Mouse (Mus musculus) liver, embryonic 13.5 days (tissue): ENCODE measurements around the gene Tnfrsf25. TPM values are rescaled to one million over a fixed set of nuclear protein-coding genes. Genes with fewer than 3 reads are reported as not detected.

ENCODE experiments used
- ATAC-seq: fragments of 200-750 bp; cut with Nextera tagmentation; 2 replicates; pipeline ENCODE4 v1.8.0; 2017; ENCODE audit warnings: low read depth, mild to moderate bottlenecking, moderate number of reproducible peaks, moderate library complexity
- DNase-seq: peaks from one replicate; pipeline ENCODE4 v3.0.0; 2022
- H3K27ac ChIP-seq: fragments of 300-500 bp; sonication (generic); 2 replicates; pipeline ENCODE4 v1.5.1; 2015; ENCODE audit warnings: moderate library complexity, mild to moderate bottlenecking, inconsistent platforms
- H3K27me3 ChIP-seq: fragments of 300-500 bp; sonication (generic); 2 replicates; pipeline ENCODE4 v1.6.1; 2015; ENCODE audit warnings: mild to moderate bottlenecking, inconsistent platforms
- H3K36me3 ChIP-seq: fragments of 300-500 bp; sonication (generic); 2 replicates; pipeline ENCODE4 v1.6.1; 2015; ENCODE audit warnings: mild to moderate bottlenecking, inconsistent platforms
- H3K4me1 ChIP-seq: fragments of 300-500 bp; sonication (generic); replicated peaks from 2 replicates; pipeline ENCODE4 v1.6.1; 2015; ENCODE audit warnings: inconsistent platforms
- H3K4me2 ChIP-seq: fragments of 300-500 bp; sonication (generic); 2 replicates; pipeline ENCODE4 v1.6.1; 2015; ENCODE audit warnings: inconsistent platforms, mild to moderate bottlenecking, moderate library complexity
- H3K4me3 ChIP-seq: fragments of 300-500 bp; sonication (generic); replicated peaks from 2 replicates; pipeline ENCODE4 v1.5.1; 2015; ENCODE audit warnings: mild to moderate bottlenecking, inconsistent platforms
- H3K9ac ChIP-seq: fragments of 300-500 bp; sonication (generic); 2 replicates; pipeline ENCODE4 v1.6.1; 2015; ENCODE audit warnings: mild to moderate bottlenecking, inconsistent platforms
- H3K9me3 ChIP-seq: fragments of 300-500 bp; sonication (generic); replicated peaks from 2 replicates; pipeline ENCODE4 v1.6.1; 2016; ENCODE audit warnings: inconsistent platforms
- WGBS: fragments of 180-500 bp; shearing (Covaris S2); methylation state at CpG from one replicate; pipeline ENCODE4 v1.1.7; 2015; ENCODE audit not compliant: insufficient replicate concordance; 5-methylcytosine and 5-hydroxymethylcytosine counted together
- polyA plus RNA-seq: library from polyadenylated mRNA; unstranded; fragments of >200 nt; fragmentation: Nextera tagmentation; extraction: Ambion mirVana; gene quantifications from 2 replicates; pipeline ENCODE4 v1.2.1, GENCODE M21; 2015

Tnfrsf25 gene
- polyA plus RNA-seq, 1 experiment from 2014 or later: 0.37 TPM

- 0 out of 2 replicates have a peak, but pooled peaks cover 7% of the 10 kb centered on the region for H3K36me3 ChIP-seq
- no peaks in the 10 kb centered on the region for H3K27me3 ChIP-seq
- no peak overlapping the region for H3K4me3 ChIP-seq
- no peaks in the 10 kb centered on the region for H3K9me3 ChIP-seq
- DNase-seq (no peak), ATAC-seq (no peak)
- no peak overlapping the region for H3K9ac ChIP-seq
- WGBS: 87% methylated on average over 12 of the region's 12 CpGs
- peaks cover 89% of the 10 kb centered on the region for H3K4me1 ChIP-seq
- H3K27ac ChIP-seq: peak overlapping the region; percentile 58; the same call in 1 of the 2 replicates
- no peak overlapping the region for H3K4me2 ChIP-seq
These were observed 21.5 kb upstream of the Tnfrsf25 start for GRCm38 (mm10) chr4:152094233-152094632.

- peak; percentile 82 for DNase-seq
- Histone ChIP-seq H3K27me3 (no peaks in the 10 kb centered on the region), H3K4me1 (peaks cover 84% of the 10 kb centered on the region), H3K9ac (peak overlapping the region; percentile 47), H3K36me3 (no peaks in the 10 kb centered on the region), H3K4me2 (peak overlapping the region; percentile 45), H3K9me3 (no peaks in the 10 kb centered on the region), H3K27ac (peak overlapping the region; percentile 54), H3K4me3 (peak overlapping the region; percentile 30)
- ATAC-seq: peak; percentile 54
- WGBS: 25% methylated on average over 27 of the region's 27 CpGs
These were observed 19.5 kb upstream of the Tnfrsf25 start for GRCm38 (mm10) chr4:152095937-152096910.

GRCm38 (mm10) chr4:152096927-152097326, 18.8 kb upstream of the Tnfrsf25 start:
- peak overlapping the region; percentile 47; the same call in 1 of the 2 replicates for H3K9ac ChIP-seq
- H3K9me3 ChIP-seq: no peaks in the 10 kb centered on the region
- peak overlapping the region; percentile 45 for H3K4me2 ChIP-seq
- no peak for DNase-seq
- H3K4me1 ChIP-seq: peaks cover 84% of the 10 kb centered on the region
- 28% methylated on average over 6 of the region's 6 CpGs for WGBS
- peaks cover 2% of the 10 kb centered on the region; the same call in 1 of the 2 replicates for H3K36me3 ChIP-seq
- H3K4me3 ChIP-seq: peak overlapping the region; percentile 30
- no peaks in the 10 kb centered on the region for H3K27me3 ChIP-seq
- no peak for ATAC-seq
- H3K27ac ChIP-seq: peak overlapping the region; percentile 54

GRCm38 (mm10) chr4:152097911-152098799, 17.6 kb upstream of the Tnfrsf25 start:
- no peaks in the 10 kb centered on the region for H3K9me3 ChIP-seq
- H3K4me3 ChIP-seq: no peak overlapping the region
- no peak overlapping the region for H3K9ac ChIP-seq
- ATAC-seq (no peak), DNase-seq (no peak)
- 57% methylated on average over 11 of the region's 11 CpGs for WGBS
- no peaks in the 10 kb centered on the region for H3K27me3 ChIP-seq
- peaks cover 13% of the 10 kb centered on the region; the same call in 1 of the 2 replicates for H3K36me3 ChIP-seq
- peaks cover 73% of the 10 kb centered on the region for H3K4me1 ChIP-seq
- no peak overlapping the region; the same call in none of the 2 replicates for H3K27ac ChIP-seq
- H3K4me2 ChIP-seq: no peak overlapping the region

GRCm38 (mm10) chr4:152100541-152100940, 15.2 kb upstream of the Tnfrsf25 start:
- peaks cover 30% of the 10 kb centered on the region for H3K36me3 ChIP-seq
- H3K4me1 ChIP-seq: peaks cover 50% of the 10 kb centered on the region
- H3K27me3 ChIP-seq: no peaks in the 10 kb centered on the region
- no peak for ATAC-seq
- H3K27ac ChIP-seq: peak overlapping the region; percentile 45; the same call in 1 of the 2 replicates
- WGBS: 71% methylated on average over 11 of the region's 11 CpGs
- DNase-seq: no peak
- no peak overlapping the region for H3K4me3 ChIP-seq
- no peaks in the 10 kb centered on the region for H3K9me3 ChIP-seq
- no peak overlapping the region for H3K9ac ChIP-seq
- no peak overlapping the region for H3K4me2 ChIP-seq

- Histone ChIP-seq H3K27me3 (no peaks in the 10 kb centered on the region), H3K4me3 (no peak overlapping the region), H3K9ac (no peak overlapping the region), H3K27ac (peak overlapping the region; percentile 45), H3K9me3 (no peaks in the 10 kb centered on the region), H3K4me2 (no peak overlapping the region), H3K36me3 (peaks cover 33% of the 10 kb centered on the region), H3K4me1 (peaks cover 44% of the 10 kb centered on the region)
- 50% methylated on average over 7 of the region's 7 CpGs for WGBS
- no peak for DNase-seq
- ATAC-seq: no peak
These were observed 14.6 kb upstream of the Tnfrsf25 start for GRCm38 (mm10) chr4:152101081-152101653.

GRCm38 (mm10) chr4:152101921-152102320, 13.8 kb upstream of the Tnfrsf25 start:
- DNase-seq (no peak), ATAC-seq (no peak)
- H3K27me3 ChIP-seq: no peaks in the 10 kb centered on the region
- WGBS: 85% methylated on average over 16 of the region's 16 CpGs
- H3K4me3 ChIP-seq: no peak overlapping the region
- no peaks in the 10 kb centered on the region for H3K9me3 ChIP-seq
- H3K4me1 ChIP-seq: peaks cover 39% of the 10 kb centered on the region
- H3K27ac ChIP-seq: no peak overlapping the region
- no peak overlapping the region for H3K4me2 ChIP-seq
- peaks cover 39% of the 10 kb centered on the region for H3K36me3 ChIP-seq
- no peak overlapping the region for H3K9ac ChIP-seq

- WGBS: 44% methylated on average over 7 of the region's 7 CpGs
- no peak overlapping the region for H3K27ac ChIP-seq
- H3K4me3 ChIP-seq: no peak overlapping the region
- H3K9ac ChIP-seq: no peak overlapping the region
- H3K36me3 ChIP-seq: peaks cover 42% of the 10 kb centered on the region
- H3K27me3 ChIP-seq: no peaks in the 10 kb centered on the region
- DNase-seq (peak; percentile 50), ATAC-seq (no peak)
- peaks cover 43% of the 10 kb centered on the region for H3K4me1 ChIP-seq
- no peak overlapping the region for H3K4me2 ChIP-seq
- no peaks in the 10 kb centered on the region for H3K9me3 ChIP-seq
These were observed 12.7 kb upstream of the Tnfrsf25 start for GRCm38 (mm10) chr4:152103025-152103424.

GRCm38 (mm10) chr4:152106746-152107145, 9.0 kb upstream of the Tnfrsf25 start:
- no peak for DNase-seq

GRCm38 (mm10) chr4:152107493-152107892, 8.2 kb upstream of the Tnfrsf25 start:
- H3K27ac ChIP-seq: peak overlapping the region; percentile 96
- DNase-seq (no peak), ATAC-seq (peak; percentile 64)
- peaks cover 58% of the 10 kb centered on the region for H3K4me1 ChIP-seq
- peak overlapping the region; percentile 72 for H3K9ac ChIP-seq
- peak overlapping the region; percentile 95 for H3K4me2 ChIP-seq
- 27% methylated on average over 24 of the region's 24 CpGs for WGBS
- no peaks in the 10 kb centered on the region for H3K9me3 ChIP-seq
- peaks cover 63% of the 10 kb centered on the region for H3K36me3 ChIP-seq
- H3K27me3 ChIP-seq: no peaks in the 10 kb centered on the region
- H3K4me3 ChIP-seq: peak overlapping the region; percentile 62

More at GRCm38 (mm10) chr4:152106746-152107145, 9.0 kb upstream of the Tnfrsf25 start:
- Histone ChIP-seq H3K9ac (peak overlapping the region; percentile 72), H3K9me3 (no peaks in the 10 kb centered on the region), H3K4me1 (peaks cover 54% of the 10 kb centered on the region), H3K4me2 (peak overlapping the region; percentile 95), H3K27ac (peak overlapping the region; percentile 96), H3K36me3 (peaks cover 64% of the 10 kb centered on the region), H3K4me3 (peak overlapping the region; percentile 62; the same call in 1 of the 2 replicates), H3K27me3 (no peaks in the 10 kb centered on the region)
- WGBS: 45% methylated on average over 9 of the region's 9 CpGs
- no peak for ATAC-seq
